Mouse (Mus musculus): ENCODE data around the gene Eid1. TPM values are rescaled to one million over a fixed set of nuclear protein-coding genes. Genes with fewer than 3 reads are reported as not detected.

The Eid1 gene
- polyA plus RNA-seq, 2 experiments, result 182 to 298 TPM

DNA sequence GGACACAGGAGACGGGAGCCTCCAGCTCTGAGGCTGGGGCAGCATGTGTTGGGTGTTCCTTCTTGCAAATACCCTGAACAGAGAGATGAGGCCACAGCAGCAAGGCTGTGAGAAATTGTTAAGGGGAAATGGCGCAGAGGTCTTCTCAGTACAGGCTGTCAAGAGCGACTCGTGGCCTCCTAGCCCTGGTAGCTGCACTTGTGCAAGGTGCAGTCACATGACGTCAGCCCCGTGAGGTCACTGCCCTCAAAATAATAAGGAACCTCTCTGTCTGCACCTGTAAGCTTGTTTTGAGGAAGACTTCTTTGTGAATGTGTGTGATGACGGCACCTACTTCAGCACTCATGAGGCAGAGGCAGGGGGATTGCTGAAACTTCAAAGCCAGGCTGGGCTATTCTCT is 11.0 kb downstream of the Eid1 start:
- H3K4me1 ChIP-seq (ENCODE audit: control insufficient read depth, insufficient read depth, low read length), result 0 out of 2 replicates have a peak, but pooled peaks cover 5% of the 10 kb centered on the region
- ATAC-seq (ENCODE audit: low FRiP score, low read depth), result no peak
- no peak overlapping the region for H3K4me3 ChIP-seq (replicated peaks; ENCODE audit: low read length)
- no peak overlapping the region for H3K27ac ChIP-seq (replicated peaks; ENCODE audit: low read depth, low read length)
- no peaks in the 10 kb centered on the region for H3K9me3 ChIP-seq (ENCODE audit: control insufficient read depth, low read length)
- 84% methylated on average over 7 of the region's 7 CpGs for WGBS
- H3K36me3 ChIP-seq (ENCODE audit: control insufficient read depth, insufficient read depth, low read length), result no peaks in the 10 kb centered on the region
- no peak overlapping the region for H3K4me2 ChIP-seq (replicated peaks; ENCODE audit: low read depth, low read length, severe bottlenecking)
- no peak overlapping the region for H3K9ac ChIP-seq (ENCODE audit: low read depth, low read length, severe bottlenecking)
- no peak for TF ChIP-seq POLR2A (IDR thresholded peaks at IDR 0.05; ENCODE audit: borderline replicate concordance, extremely low read depth, insufficient read depth, insufficient read length)
- H3K27me3 ChIP-seq (ENCODE audit: control insufficient read depth, insufficient read depth, low read length), result no peaks in the 10 kb centered on the region
- DNase-seq (ENCODE audit: low spot score), result no peak

DNA sequence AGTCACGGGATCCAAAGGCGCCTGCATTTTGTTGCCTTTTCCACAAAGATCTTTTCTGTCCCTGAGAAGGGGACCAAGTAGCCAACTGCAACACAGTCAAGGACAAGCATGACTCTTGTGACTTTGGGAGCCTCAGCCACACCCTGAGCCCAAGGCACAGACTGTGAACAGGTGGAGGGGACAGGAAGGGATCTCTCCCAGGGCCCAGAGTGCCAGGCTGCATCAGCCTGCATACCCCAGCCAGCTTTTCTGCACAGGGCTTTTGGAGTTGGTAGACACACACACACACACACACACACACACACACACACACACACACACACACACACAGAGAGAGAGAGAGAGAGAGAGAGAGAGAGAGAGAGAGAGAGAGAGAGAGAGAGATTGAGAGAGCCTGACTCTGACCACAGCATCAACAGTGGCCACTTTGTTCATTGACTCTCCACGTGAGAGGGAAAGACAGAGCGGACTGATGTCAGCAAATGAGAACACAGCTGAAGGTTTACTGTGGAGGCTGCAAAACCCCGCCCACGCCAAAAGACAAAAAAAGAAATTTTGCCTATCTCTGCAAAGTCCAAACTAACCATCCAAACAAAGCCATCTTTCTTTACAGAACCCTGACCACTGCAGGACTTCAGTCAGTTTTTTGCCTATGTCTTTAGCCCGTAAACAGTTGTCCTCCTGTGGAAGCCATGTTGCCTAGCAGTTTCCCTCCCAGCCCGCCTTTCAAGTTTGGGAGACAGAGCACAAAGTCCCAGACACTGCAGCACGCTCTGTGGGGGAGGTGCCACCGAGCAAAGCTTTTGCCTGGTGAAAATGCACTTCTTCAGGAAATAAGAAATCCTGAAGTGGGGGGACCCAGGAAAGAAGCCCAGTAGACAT is 11.9 kb downstream of the Eid1 start:
- no peak for ATAC-seq (ENCODE audit: low FRiP score, low read depth)
- TF ChIP-seq POLR2A (IDR thresholded peaks at IDR 0.05; ENCODE audit: borderline replicate concordance, extremely low read depth, insufficient read depth, insufficient read length), result no peak

GRCm38 (mm10) chr2:125685441-125686150 is 12.7 kb downstream of the Eid1 start:
- 77% methylated on average over 9 of the region's 9 CpGs for WGBS
- no peak overlapping the region for H3K27ac ChIP-seq (replicated peaks; ENCODE audit: low read depth, low read length)
- H3K9ac ChIP-seq (ENCODE audit: low read depth, low read length, severe bottlenecking), result no peak overlapping the region
- no peaks in the 10 kb centered on the region for H3K27me3 ChIP-seq (ENCODE audit: control insufficient read depth, insufficient read depth, low read length)
- ATAC-seq (ENCODE audit: low FRiP score, low read depth) (no peak), DNase-seq (ENCODE audit: low spot score) (no peak)
- no peak overlapping the region for H3K4me2 ChIP-seq (replicated peaks; ENCODE audit: low read depth, low read length, severe bottlenecking)
- H3K4me1 ChIP-seq (ENCODE audit: control insufficient read depth, insufficient read depth, low read length), result 0 out of 2 replicates have a peak, but pooled peaks cover 5% of the 10 kb centered on the region
- H3K4me3 ChIP-seq (replicated peaks; ENCODE audit: low read length), result no peak overlapping the region
- no peaks in the 10 kb centered on the region for H3K9me3 ChIP-seq (ENCODE audit: control insufficient read depth, low read length)
- TF ChIP-seq POLR2A (IDR thresholded peaks at IDR 0.05; ENCODE audit: borderline replicate concordance, extremely low read depth, insufficient read depth, insufficient read length), result no peak
- H3K36me3 ChIP-seq (ENCODE audit: control insufficient read depth, insufficient read depth, low read length), result no peaks in the 10 kb centered on the region

More for the DNA sequence above, 11.9 kb downstream of the Eid1 start:
- H3K4me2 ChIP-seq (replicated peaks; ENCODE audit: low read depth, low read length, severe bottlenecking), result no peak overlapping the region
- DNase-seq (ENCODE audit: low spot score), result no peak
- no peak overlapping the region for H3K27ac ChIP-seq (replicated peaks; ENCODE audit: low read depth, low read length)
- H3K36me3 ChIP-seq (ENCODE audit: control insufficient read depth, insufficient read depth, low read length), result no peaks in the 10 kb centered on the region
- no peak overlapping the region for H3K4me3 ChIP-seq (replicated peaks; ENCODE audit: low read length)
- no peaks in the 10 kb centered on the region for H3K9me3 ChIP-seq (ENCODE audit: control insufficient read depth, low read length)
- 0 out of 2 replicates have a peak, but pooled peaks cover 5% of the 10 kb centered on the region for H3K4me1 ChIP-seq (ENCODE audit: control insufficient read depth, insufficient read depth, low read length)
- 62% methylated on average over 10 of the region's 10 CpGs for WGBS
- H3K9ac ChIP-seq (ENCODE audit: low read depth, low read length, severe bottlenecking), result no peak overlapping the region
- no peaks in the 10 kb centered on the region for H3K27me3 ChIP-seq (ENCODE audit: control insufficient read depth, insufficient read depth, low read length)

GRCm38 (mm10) chr2:125692010-125692409 is 19.1 kb downstream of the Eid1 start:
- 47% methylated on average over 2 of the region's 2 CpGs for WGBS
- H3K27me3 ChIP-seq (ENCODE audit: control insufficient read depth, insufficient read depth, low read length), result no peaks in the 10 kb centered on the region

GRCm38 (mm10) chr2:125694798-125695197 is 21.9 kb downstream of the Eid1 start:
- Histone ChIP-seq H3K9me3 (ENCODE audit: control insufficient read depth, low read length) (no peaks in the 10 kb centered on the region), H3K36me3 (ENCODE audit: control insufficient read depth, insufficient read depth, low read length) (no peaks in the 10 kb centered on the region), H3K4me3 (replicated peaks; ENCODE audit: low read length) (no peak overlapping the region), H3K4me2 (replicated peaks; ENCODE audit: low read depth, low read length, severe bottlenecking) (no peak overlapping the region), H3K9ac (ENCODE audit: low read depth, low read length, severe bottlenecking) (no peak overlapping the region), H3K4me1 (ENCODE audit: control insufficient read depth, insufficient read depth, low read length) (no peaks in the 10 kb centered on the region), H3K27me3 (ENCODE audit: control insufficient read depth, insufficient read depth, low read length) (no peaks in the 10 kb centered on the region), H3K27ac (replicated peaks; ENCODE audit: low read depth, low read length) (no peak overlapping the region)
- ATAC-seq (ENCODE audit: low FRiP score, low read depth) (no peak), DNase-seq (ENCODE audit: low spot score) (no peak)
- TF ChIP-seq POLR2A (IDR thresholded peaks at IDR 0.05; ENCODE audit: borderline replicate concordance, extremely low read depth, insufficient read depth, insufficient read length), result no peak
- WGBS, result 82% methylated on average over 2 of the region's 2 CpGs

More at GRCm38 (mm10) chr2:125692010-125692409, 19.1 kb downstream of the Eid1 start:
- no peak for ATAC-seq (ENCODE audit: low FRiP score, low read depth)
- no peak overlapping the region for H3K4me2 ChIP-seq (replicated peaks; ENCODE audit: low read depth, low read length, severe bottlenecking)
- H3K27ac ChIP-seq (replicated peaks; ENCODE audit: low read depth, low read length), result no peak overlapping the region
- no peak overlapping the region for H3K4me3 ChIP-seq (replicated peaks; ENCODE audit: low read length)
- TF ChIP-seq POLR2A (IDR thresholded peaks at IDR 0.05; ENCODE audit: borderline replicate concordance, extremely low read depth, insufficient read depth, insufficient read length), result no peak
- no peaks in the 10 kb centered on the region for H3K9me3 ChIP-seq (ENCODE audit: control insufficient read depth, low read length)
- no peaks in the 10 kb centered on the region for H3K4me1 ChIP-seq (ENCODE audit: control insufficient read depth, insufficient read depth, low read length)
- no peak for DNase-seq (ENCODE audit: low spot score)
- H3K36me3 ChIP-seq (ENCODE audit: control insufficient read depth, insufficient read depth, low read length), result no peaks in the 10 kb centered on the region
- no peak overlapping the region for H3K9ac ChIP-seq (ENCODE audit: low read depth, low read length, severe bottlenecking)

All from limb, embryonic 14.5 days (tissue).